Mouse (Mus musculus) ES-CJ7 (cell line): ENCODE results near the gene Adgrv1.

ENCODE experiments used
- DNase-seq: peaks from one replicate; pipeline ENCODE4 v3.0.0; 2011; ENCODE audit warnings: low read depth, low spot score

Gene Adgrv1

DNA sequence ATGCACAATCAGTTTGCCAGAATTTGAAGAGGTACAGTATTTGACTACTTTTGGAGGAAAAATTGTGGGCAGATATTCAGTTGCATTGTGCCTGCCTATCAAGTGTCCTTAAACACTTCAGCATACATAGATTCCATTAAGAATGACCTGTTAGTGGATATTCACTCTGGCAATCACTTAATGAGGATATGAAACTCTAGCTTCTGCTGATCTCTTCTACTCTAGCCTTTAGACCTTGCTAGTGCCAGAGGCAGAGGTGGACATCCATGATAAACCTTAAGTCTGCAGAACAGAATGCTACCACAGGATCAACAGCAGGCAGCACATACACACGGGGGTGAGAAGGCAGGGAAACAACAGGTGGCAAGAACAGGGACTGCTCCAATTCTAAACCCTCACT lies 488.5 kb downstream of the Adgrv1 start:
- no peak for DNase-seq

GRCm38 (mm10) chr13:81142268-81142884 lies 490.6 kb downstream of the Adgrv1 start:
- no peak for DNase-seq

DNA sequence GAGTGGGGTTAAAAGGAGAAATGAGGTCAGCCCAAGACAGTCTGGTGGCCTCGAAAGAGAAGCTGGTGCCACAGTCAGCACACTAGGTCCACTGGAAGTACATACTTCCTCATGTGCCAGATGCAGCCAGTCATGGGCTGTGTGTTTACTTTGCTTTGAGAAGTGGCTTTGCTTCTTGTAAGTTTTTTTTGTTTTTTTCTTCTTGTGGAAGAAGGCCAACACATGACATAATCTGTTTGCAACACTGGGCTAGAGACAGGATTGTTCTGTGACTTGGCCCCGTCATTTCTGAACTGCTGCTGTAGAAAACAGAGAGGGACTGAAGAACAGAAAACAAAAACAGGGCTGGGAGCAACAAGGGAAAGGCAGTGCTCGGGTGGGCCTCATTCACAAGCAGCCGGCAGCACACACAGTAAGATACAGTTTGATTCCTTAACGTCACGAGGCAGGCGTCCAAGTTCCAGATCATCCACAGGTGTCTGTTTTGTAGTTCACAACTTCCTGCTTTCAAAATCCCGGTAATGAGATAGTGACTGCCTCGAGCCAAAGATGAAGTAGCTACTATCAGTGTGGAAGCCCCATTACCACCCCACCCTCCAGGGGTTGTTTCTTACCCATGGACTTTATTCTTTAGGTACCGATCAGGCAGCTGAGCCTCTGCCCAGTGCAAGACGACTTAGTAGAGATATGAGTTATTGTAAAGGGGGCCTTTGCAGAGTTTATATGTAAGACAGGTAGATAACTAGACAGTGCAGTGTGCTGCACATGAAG lies 496.1 kb downstream of the Adgrv1 start:
- DNase-seq: no peak

- no peak for DNase-seq
Observed at GRCm38 (mm10) chr13:81135953-81136352, 497.0 kb downstream of the Adgrv1 start.

DNA sequence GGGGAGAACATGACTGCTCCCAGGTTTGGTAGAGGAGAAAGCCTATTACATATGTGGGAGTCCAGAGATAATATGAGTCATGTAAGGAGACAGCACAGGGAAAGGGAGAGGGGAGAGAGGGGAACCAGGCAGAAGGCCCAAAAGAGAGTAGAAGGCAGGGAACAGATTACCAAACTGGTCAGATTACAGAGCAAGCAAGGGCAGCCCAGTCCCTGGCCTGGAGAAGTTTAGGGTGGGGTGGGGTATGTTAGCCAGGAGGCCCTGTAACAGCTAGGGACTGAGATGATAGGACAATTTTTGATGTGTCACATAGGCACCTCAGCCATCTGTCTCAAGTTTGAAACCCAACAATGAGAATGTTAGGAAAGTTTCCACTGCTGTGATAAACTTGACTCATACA lies 498.5 kb downstream of the Adgrv1 start:
- DNase-seq: no peak

DNA sequence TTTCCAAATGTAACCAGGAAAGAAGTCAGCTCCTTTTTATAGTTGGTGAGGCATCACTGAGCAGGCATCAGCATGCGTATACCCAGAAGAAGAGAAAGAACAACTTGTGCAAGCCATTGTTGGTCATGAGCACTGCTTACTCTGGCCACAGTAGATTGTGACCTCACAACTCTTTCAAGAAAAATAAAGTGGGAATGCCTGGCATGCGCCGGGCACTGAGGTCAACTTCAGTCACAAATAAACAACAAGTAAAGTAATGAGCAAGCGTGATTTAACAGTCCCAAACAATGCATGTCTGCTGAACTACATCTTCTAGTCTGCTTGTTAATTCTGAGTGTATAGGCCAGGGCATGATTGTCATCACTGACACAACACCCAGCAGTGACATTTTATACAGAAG lies 499.6 kb downstream of the Adgrv1 start:
- DNase-seq: no peak

GRCm38 (mm10) chr13:81132691-81133090 lies 500.3 kb downstream of the Adgrv1 start:
- no peak for DNase-seq

DNA sequence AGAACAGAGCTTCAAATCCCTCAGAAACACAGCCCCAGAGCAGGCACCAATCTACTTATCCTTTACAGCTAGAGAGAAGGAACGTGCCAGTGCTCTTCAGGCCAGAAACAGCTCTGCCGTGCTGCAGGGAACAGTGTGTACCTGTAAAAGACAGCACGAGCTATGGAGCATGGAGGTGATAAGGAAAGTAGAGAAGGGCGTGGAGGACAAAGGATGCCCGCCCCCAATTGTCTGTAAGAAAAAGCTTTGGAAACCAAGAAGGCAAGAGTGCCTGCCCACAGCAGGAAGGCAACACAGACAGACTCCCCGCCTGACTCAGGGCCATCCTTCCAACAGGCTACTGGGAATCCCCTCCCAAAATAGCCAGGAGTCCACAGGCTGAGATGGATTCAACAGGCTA lies 501.1 kb downstream of the Adgrv1 start:
- DNase-seq: peak; percentile 11

GRCm38 (mm10) chr13:81130742-81131524 lies 502.0 kb downstream of the Adgrv1 start:
- no peak for DNase-seq

DNA sequence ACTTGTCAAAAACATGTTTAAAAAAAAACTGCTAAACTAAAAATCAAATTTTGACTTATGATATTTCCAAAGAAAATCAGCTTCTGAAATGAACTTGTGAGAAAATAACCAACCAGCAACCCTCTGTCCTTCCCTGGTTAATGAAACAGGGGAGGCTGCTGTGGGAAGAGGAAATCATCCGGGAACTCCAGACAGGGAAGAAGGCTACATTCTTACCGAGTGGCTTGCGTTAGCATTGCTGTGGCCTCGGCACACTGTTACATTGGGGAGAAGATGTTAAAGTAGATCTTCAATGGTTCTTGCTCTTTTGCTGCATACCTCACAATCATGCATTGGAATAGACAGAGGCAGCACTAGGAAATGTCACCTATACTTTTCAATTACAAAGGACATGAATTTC lies 507.1 kb downstream of the Adgrv1 start:
- no peak for DNase-seq

DNA sequence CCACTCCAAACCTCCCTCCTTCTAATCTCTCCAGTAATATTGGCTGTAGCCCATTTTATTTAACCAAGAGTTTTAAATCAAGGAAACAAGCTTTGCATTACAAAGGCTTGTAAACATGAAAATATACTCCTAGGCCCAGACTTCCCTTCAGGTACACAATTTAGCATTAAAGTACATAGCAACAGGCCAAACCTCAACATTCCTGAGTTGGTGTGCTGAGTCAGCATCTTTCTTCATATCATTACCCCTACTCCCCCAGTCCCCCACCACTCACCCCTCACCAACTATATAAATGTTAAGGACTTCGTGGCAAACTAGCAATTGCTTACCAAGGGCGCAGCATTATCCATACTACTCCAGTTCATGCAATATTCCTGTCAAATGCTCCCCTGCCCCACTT lies 510.7 kb downstream of the Adgrv1 start:
- DNase-seq: no peak

DNA sequence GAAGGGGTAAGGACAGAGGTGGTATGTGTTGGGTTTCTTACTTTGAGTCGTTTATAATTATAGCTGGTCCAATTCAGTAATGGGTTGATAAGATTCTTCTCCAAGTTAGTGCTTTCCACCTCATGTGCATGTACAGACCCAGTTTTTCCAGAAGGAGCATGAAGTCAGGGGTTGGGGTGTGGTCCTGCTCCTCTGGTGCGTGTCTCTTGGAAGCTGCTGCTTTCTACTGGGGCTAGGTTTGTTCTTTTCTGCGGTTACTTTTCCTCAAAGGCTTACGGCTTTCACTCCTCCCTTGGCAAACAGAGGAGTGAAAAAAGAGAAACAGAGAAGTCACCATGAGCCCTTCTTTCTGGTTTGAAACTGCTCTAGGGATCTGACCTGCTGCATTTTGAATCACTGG lies 522.5 kb downstream of the Adgrv1 start:
- no peak for DNase-seq

DNA sequence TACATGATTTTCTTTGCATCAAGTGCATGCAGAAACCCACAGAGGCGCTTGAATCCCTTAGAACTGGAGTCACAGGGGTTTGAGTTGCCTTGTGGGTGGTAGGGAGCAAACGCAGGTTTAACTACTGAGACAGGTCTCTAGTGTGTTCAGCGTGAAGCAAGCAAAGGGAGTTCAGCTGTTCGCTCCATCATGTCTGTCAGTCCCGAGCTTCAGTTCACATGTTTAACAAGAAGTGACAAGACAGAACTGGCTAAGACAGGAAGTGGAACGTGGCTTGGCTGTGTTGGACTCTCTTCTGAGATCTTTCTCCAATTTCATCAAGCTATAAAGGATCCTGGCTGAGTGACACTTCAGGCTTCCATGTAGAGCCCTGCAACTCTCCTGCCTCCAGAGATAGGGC lies 523.3 kb downstream of the Adgrv1 start:
- DNase-seq: no peak

DNA sequence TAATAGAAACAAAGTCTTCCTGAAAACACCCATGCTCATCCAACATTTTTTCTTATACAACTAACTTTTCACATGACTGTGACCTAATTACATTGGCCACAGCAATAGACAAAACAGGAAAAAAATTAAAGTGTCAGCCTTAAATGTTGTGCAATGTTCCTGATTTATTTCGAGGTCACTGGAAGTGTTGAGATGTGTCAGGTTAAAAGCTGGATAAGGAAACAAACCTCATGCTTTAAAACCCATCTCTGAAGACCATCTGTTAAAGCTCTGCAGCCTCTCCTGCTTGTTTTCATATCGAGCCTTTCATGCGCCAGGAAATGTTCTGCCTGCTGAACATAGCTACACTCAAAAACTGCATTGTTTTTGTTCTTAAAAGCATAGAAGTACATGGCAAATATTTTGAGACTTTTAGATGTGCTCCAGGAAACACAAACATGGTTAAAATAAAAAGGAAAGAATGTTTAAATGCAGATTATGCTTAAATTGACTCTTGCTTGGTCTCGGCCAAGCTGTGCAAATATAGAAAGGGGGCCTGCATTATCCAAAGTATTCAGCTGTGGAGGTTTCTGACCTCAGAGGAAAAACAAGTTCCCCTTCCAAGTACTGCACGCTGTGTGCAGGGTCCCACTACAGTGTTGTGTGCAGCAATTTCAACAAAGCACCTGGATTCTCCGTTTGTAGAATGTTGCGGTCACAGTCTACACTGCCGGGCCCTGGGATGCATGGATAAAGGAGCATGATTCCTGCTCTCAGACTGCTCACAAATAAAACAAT lies 524.2 kb downstream of the Adgrv1 start:
- no peak for DNase-seq

GRCm38 (mm10) chr13:81107436-81107835 lies 525.5 kb downstream of the Adgrv1 start:
- no peak for DNase-seq

DNA sequence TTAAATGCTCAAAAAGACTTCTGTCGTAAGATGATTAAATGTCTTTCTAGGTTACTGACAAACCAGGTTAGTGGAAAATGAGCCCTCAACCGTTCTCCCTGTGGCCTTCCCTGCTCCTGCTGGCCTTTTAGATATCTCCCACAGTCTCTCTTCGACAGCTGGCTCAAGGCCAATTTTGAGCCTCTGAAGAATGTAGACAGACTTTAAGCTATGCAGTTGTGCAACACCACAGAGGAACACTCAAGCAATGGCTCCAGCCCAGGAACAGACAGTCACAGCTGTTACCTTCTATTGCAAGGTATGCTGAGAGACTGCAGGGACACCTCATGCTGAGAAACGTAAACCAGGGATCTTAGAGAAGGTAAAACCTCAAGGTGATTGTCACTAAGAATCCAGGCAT lies 529.2 kb downstream of the Adgrv1 start:
- no peak for DNase-seq

DNA sequence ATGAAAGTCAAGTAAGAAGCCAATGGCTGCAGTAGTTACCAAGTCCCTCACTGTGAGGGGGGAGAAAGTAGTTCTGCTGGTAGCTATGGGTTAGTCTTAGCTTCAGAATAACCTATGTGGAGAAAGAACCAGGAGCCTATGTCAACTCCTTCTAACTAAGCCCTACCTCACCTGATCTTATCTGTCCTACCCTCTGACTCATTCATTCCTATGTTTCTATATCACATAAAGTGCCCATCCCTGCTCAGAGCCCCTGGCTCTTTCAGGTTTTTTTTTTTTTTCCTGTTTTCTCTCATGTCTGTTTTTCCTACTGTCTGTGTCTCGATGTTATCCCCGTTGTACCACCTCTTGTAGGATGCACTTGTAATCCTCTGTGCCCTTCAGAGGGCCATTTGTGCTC lies 536.5 kb downstream of the Adgrv1 start:
- DNase-seq: no peak

GRCm38 (mm10) chr13:81094513-81094912 lies 538.4 kb downstream of the Adgrv1 start:
- no peak for DNase-seq

DNA sequence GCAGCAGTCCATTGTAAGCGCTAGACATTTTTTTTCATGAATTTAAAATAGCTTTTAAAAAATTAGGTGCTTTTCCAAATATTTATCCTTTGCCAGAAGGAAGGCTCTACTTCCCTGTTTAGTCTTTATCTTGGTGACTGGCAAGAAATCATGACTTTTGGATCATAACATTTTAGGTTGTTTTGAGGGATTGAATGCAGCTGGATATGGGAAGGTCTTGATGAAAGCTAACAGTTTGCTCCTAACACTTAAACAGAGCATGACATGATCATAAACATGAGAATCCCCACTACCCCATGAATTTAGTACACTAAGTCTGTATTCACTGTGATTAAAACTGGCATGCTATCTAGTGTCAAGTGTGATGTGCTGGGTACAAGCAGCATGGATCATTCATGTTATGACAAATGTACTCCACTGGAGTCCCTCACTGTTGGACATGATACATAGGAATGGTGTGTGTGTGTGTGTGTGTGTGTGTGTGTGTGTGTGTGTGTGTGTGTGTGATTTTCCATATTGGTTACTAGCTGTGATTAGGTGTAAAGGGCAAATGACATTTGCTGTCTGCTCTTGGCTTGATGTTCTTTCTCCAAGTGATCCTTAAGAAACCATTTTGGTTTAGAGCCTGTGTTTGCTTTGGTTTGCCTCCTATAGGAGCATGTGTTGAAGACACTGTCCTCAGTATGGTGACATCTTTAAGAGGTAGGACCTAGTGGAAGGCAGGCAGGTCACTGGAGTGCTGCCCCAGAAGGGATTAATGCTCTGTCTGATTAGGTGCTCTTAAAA lies 542.7 kb downstream of the Adgrv1 start:
- no peak for DNase-seq

DNA sequence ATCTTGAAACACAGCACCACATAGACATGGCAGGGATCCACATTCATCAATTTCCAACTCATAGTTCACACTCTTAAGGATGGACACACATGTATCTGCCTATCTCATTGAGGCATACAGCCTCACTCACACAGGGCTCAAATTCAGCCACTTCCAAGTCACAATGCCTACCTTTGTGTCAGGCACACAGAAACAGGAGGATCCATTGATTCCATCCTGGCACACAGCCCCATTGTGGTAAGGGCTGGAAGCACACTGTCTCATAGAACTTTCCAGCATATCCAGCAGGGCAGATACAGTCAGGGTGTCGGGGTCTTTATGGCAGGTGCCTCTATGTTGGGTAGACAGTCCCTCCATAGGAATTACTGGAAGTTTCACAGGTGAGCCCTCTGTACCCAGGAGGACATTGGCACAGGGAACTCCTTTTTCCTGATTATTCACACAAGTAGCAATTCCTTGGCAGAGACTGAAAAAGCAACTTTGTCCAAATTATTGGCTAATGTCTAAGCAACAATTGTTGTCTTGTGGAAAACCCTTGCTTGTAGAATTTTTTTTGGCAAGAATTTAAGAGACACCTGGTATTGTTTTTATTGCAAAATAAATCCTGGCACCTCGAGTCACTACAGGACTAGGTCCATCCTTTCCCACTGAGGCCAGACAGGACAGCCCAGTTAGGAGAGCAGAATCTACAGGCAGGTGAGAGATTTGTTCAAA lies 545.8 kb downstream of the Adgrv1 start:
- DNase-seq: no peak

DNA sequence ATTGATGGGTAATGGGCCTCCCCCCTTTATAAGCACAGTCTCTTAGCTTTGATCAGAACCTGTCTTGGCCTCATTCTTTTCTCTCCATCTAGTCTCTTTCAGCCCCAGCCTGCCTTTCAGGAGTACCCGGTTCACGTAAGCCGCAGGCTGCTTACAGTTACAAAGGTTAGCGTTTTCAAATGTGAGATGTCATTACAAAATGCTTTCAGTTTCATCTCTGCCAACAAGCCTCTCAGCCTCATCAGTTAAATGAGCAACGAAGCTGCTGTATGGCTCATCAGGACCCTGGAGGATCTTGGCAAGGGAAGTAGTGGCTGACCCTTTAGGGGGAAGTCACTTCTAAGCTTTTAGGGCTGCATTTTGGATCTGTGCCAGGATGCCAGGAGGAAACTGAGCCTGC lies 560.7 kb downstream of the Adgrv1 start:
- no peak for DNase-seq
